19 mouse cellular contexts compared by ENCODE assay signal in the genomic region with DNA sequence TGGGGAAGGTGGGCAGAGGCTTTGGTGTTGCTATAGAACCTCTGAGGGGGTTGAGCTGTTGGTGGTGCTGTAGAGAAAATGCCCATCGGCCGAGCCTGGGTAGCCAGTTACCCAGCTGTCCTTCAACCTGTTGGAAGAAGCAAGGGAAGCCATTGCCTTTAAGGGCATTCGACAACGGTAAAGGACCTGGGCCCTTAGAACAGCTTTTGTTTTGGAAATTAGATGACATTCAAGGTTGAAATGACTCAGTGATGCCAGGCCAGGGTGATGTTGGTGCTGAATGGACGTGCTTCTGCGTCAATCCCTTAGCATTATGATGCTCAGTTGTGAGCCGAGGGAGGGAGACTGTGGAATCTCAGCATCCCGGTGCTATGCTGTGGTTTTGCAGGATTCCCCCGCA.
DNase-seq lines count a peak whose midpoint lies in the region; TF ChIP-seq lines count a peak whose summit lies in the region.
"Had no signal": no experiment of that assay in that cellular context is flagged by ENCODE, and none has a peak within 500 bp of the region (broad histone marks: within the 10 kb centered on the region; RNA-seq: fewer than 3 reads in every experiment).

No protein-coding gene starts in this region.

- H3K36me3 ChIP-seq in CH12.LX (replicated peaks in 1 of 2; ENCODE audit: control insufficient read depth in 1 of 2, insufficient read depth in 1 of 2, low read length in 1 of 2) (peaks cover 0 to 7% of the 10 kb centered on the region in 2 experiments), macrophage (ENCODE audit: inconsistent target) (no peaks in the 10 kb centered on the region)
- H3K36me3 ChIP-seq: forebrain, embryonic 15.5 days; heart, embryonic 12.5 days had no signal

- peak; percentile 75 for DNase-seq in heart, adult 11 months
- no peak for DNase-seq in heart, adult 9 months (ENCODE audit: low spot score in 2 of 2)
- no peak for DNase-seq in CH12.LX (ENCODE audit: extremely low read depth)
- DNase-seq in testis, postnatal 14 days (ENCODE audit: low spot score), result no peak
- no peak for DNase-seq in natural killer cell, adult 2 months (ENCODE audit: low spot score in 2 of 2)
- DNase-seq: adrenal gland, adult 8-10 months; cerebellum, adult 18-20 months; cerebellum, adult 9-11 months; cerebellum, postnatal 36 days; gastrocnemius, postnatal 10 days; kidney, adult 11 months had no signal

- H3K9me3 ChIP-seq in CH12.LX (replicated peaks; ENCODE audit: low read length), result no peaks in the 10 kb centered on the region
- H3K9me3 ChIP-seq: embryonic facial prominence, embryonic 10.5 days; forebrain, embryonic 15.5 days; heart, embryonic 12.5 days; hindbrain, embryonic 10.5 days had no signal

- peaks cover 8% of the 10 kb centered on the region for H3K79me2 ChIP-seq in CH12.LX (replicated peaks; ENCODE audit: control insufficient read depth, extremely low read depth, insufficient read depth, poor library complexity, severe bottlenecking)
- H3K79me2 ChIP-seq in macrophage (ENCODE audit: inconsistent target), result no peaks in the 10 kb centered on the region; the same call in 1 of the 2 replicates

- TF ChIP-seq RAD21 in CH12.LX (IDR thresholded peaks at IDR 0.05; ENCODE audit: low read depth, low read length), result no peak; the same call in none of the 2 replicates

- 90% methylated on average over 9 of the region's 9 CpGs for WGBS in macrophage (ENCODE audit: missing documents)

- no peak overlapping the region for H3K4me2 ChIP-seq in CH12.LX (ENCODE audit: insufficient read depth, low read depth, poor library complexity, severe bottlenecking)
- H3K4me2 ChIP-seq: forebrain, embryonic 15.5 days; heart, embryonic 12.5 days; hindbrain, embryonic 14.5 days had no signal

- peak; percentile 82 for TF ChIP-seq EP300 in CH12.LX (IDR thresholded peaks at IDR 0.05; ENCODE audit: low read length)

- dilution Hi-C loops in CH12.LX (cut with MboI; ENCODE audit: extremely low pct_ligation_motif_present, extremely low pct_unique_long_range_greater_than_20kb, low sequenced_read_pairs), result no loop called here

- TF ChIP-seq POLR2A in CH12.LX (IDR thresholded peaks at IDR 0.05; ENCODE audit: low read depth, low read length), result no peak
- no peak for TF ChIP-seq POLR2A in bone marrow macrophage, adult 2 months (IDR thresholded peaks at IDR 0.05; ENCODE audit: borderline replicate concordance, low read depth, low read length)

- no peak overlapping the region for H3K9ac ChIP-seq in CH12.LX (ENCODE audit: insufficient read depth, low read depth)
- H3K9ac ChIP-seq: forebrain, embryonic 15.5 days; heart, embryonic 12.5 days; hindbrain, embryonic 14.5 days had no signal

- H3K4me1 ChIP-seq in CH12.LX (ENCODE audit: control insufficient read depth in 1 of 2, insufficient read depth in 2 of 2), result peaks cover 56 to 98% of the 10 kb centered on the region in 2 experiments
- H3K4me1 ChIP-seq in bone marrow macrophage, adult 2 months (ENCODE audit: control insufficient read depth, insufficient read depth, low read length), result peaks cover 54% of the 10 kb centered on the region
- H3K4me1 ChIP-seq: embryonic facial prominence, embryonic 10.5 days; forebrain, embryonic 15.5 days had no signal

- H3K27ac ChIP-seq in CH12.LX (ENCODE audit: insufficient read depth, low read depth) (peak overlapping the region; percentile 43), macrophage (peak overlapping the region; percentile 90)
- H3K27ac ChIP-seq in bone marrow macrophage, adult 2 months (ENCODE audit: insufficient read depth, low read depth, low read length), result peak overlapping the region; percentile 72
- H3K27ac ChIP-seq: embryonic facial prominence, embryonic 10.5 days; forebrain, embryonic 15.5 days; heart, adult 2 months; hindbrain, embryonic 10.5 days; hindbrain, embryonic 14.5 days had no signal

- H3K4me3 ChIP-seq in CH12.LX (replicated peaks in 1 of 3; ENCODE audit: low read depth in 2 of 3, low read length in 2 of 3, poor library complexity in 1 of 3) (no peak overlapping the region), macrophage (ENCODE audit: inconsistent target) (no peak overlapping the region)
- H3K4me3 ChIP-seq in bone marrow macrophage, adult 2 months (ENCODE audit: insufficient read depth, low read length), result no peak overlapping the region
- H3K4me3 ChIP-seq: embryonic facial prominence, embryonic 10.5 days; forebrain, embryonic 15.5 days; heart, adult 2 months; heart, embryonic 12.5 days; hindbrain, embryonic 10.5 days had no signal

- no peak for TF ChIP-seq CTCF in CH12.LX (conservative IDR thresholded peaks at IDR 0.05 in 1 of 2, IDR thresholded peaks at IDR 0.05 in 1 of 2; ENCODE audit: low read depth in 2 of 2, low read length in 2 of 2)
- TF ChIP-seq CTCF in bone marrow macrophage, adult 2 months (IDR thresholded peaks at IDR 0.05; ENCODE audit: low read depth, low read length), result no peak

- H3K27me3 ChIP-seq in CH12.LX (replicated peaks), result no peaks in the 10 kb centered on the region
- H3K27me3 ChIP-seq: forebrain, embryonic 15.5 days; heart, embryonic 12.5 days had no signal

- in situ Hi-C loops in CH12.LX (cut with MboI; ENCODE audit: low pct_ligation_motif_present, low pct_unique_long_range_greater_than_20kb, low sequenced_read_pairs), result no loop called here

TF ChIP-seq in CH12.LX, 34 proteins besides CTCF, POLR2A, EP300 and RAD21:
- no peak for TF ChIP-seq USF1 (IDR thresholded peaks at IDR 0.05; ENCODE audit: low read depth, low read length)
- no peak for TF ChIP-seq MAX (IDR thresholded peaks at IDR 0.05; ENCODE audit: low read length)
- no peak for TF ChIP-seq CHD2 (IDR thresholded peaks at IDR 0.05; ENCODE audit: low read length)
- 0 out of 2 replicates have a peak, but pooled peaks have one; percentile 50 for TF ChIP-seq KAT2A (IDR thresholded peaks at IDR 0.05; ENCODE audit: insufficient replicate concordance, low read length)
- peak; percentile 73; the same call in 1 of the 2 replicates for TF ChIP-seq MEF2A (IDR thresholded peaks at IDR 0.05; ENCODE audit: borderline replicate concordance, low read depth, low read length)
- TF ChIP-seq NRF1 (IDR thresholded peaks at IDR 0.05; ENCODE audit: low read depth, low read length), result peak; percentile 32; the same call in 1 of the 2 replicates
- peak; percentile 41 for TF ChIP-seq TCF12 (IDR thresholded peaks at IDR 0.05; ENCODE audit: low read depth, low read length)
- TF ChIP-seq BHLHE40 (IDR thresholded peaks at IDR 0.05; ENCODE audit: low read depth, low read length), result 0 out of 2 replicates have a peak, but pooled peaks have one; percentile 53
- no peak for TF ChIP-seq USF2 (conservative IDR thresholded peaks at IDR 0.05; ENCODE audit: low read depth, low read length)
- TF ChIP-seq HCFC1 (IDR thresholded peaks at IDR 0.05; ENCODE audit: low read depth, low read length), result peak; percentile 76
- 0 out of 2 replicates have a peak, but pooled peaks have one; percentile 43 for TF ChIP-seq SIN3A (IDR thresholded peaks at IDR 0.05; ENCODE audit: low read length)
- TF ChIP-seq TBP (conservative IDR thresholded peaks at IDR 0.05; ENCODE audit: low read depth, low read length), result no peak
- no peak for TF ChIP-seq POLR2AphosphoS2 (IDR thresholded peaks at IDR 0.05; ENCODE audit: low read depth, low read length)
- TF ChIP-seq IRF4 (IDR thresholded peaks at IDR 0.05; ENCODE audit: low read depth, low read length), result peak; percentile 93
- TF ChIP-seq ZNF384 (IDR thresholded peaks at IDR 0.05; ENCODE audit: low read depth, low read length), result no peak
- peak; percentile 77 for TF ChIP-seq JUN (IDR thresholded peaks at IDR 0.05; ENCODE audit: insufficient read depth, low read depth, low read length)
- peak; percentile 91 for TF ChIP-seq JUND (conservative IDR thresholded peaks at IDR 0.05; ENCODE audit: low read depth, low read length)
- peak; percentile 10; the same call in 1 of the 2 replicates for TF ChIP-seq SMC3 (IDR thresholded peaks at IDR 0.05; ENCODE audit: low read depth, low read length)
- no peak for TF ChIP-seq E2F4 (IDR thresholded peaks at IDR 0.05; ENCODE audit: insufficient replicate concordance, low read depth, low read length)
- peak; percentile 80 for TF ChIP-seq ETS1 (conservative IDR thresholded peaks at IDR 0.05; ENCODE audit: low read depth, low read length)
